Mouse (Mus musculus): ENCODE results near the gene Tmem140.

Tmem140 gene

GRCm38 (mm10) chr6:34862791-34863403 is at the start of gene Tmem140:
Tmem140 (plus strand) TSS chr6:34863146.
- DNase-seq (ENCODE audit: low spot score in 2 of 2) = peak; percentile 80 to 81

- DNase-seq (ENCODE audit: low spot score in 2 of 2) = no peak
Measured at GRCm38 (mm10) chr6:34824406-34824805, 38.5 kb upstream of the Tmem140 start.

- DNase-seq (ENCODE audit: low spot score in 2 of 2) = no peak
Measured at GRCm38 (mm10) chr6:34832352-34832751, 30.6 kb upstream of the Tmem140 start.

GRCm38 (mm10) chr6:34861546-34862053 is 1.3 kb upstream of the Tmem140 start:
- DNase-seq (ENCODE audit: low spot score in 2 of 2) = no peak

DNA sequence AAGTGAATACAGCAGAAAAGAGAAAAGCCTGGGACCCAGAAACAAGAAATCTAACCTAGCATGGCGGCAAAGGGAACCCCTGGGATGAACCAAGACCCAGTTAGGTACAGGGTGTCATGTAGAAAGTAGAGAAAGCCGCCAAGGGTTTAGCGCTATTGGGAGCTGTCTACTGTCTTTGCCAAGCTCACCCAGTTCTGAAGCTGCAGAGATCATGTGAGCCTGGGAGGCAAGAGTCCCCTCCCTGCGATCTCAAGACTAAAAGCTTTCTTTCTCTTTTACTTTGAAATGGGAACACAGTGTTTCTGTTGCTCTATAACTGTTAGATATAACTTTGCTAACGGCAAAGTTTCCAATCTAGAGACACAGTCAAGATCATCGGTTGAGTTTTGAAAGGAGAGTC is 565 bp upstream of the Tmem140 start:
- no peak for DNase-seq (ENCODE audit: low spot score in 2 of 2)

DNA sequence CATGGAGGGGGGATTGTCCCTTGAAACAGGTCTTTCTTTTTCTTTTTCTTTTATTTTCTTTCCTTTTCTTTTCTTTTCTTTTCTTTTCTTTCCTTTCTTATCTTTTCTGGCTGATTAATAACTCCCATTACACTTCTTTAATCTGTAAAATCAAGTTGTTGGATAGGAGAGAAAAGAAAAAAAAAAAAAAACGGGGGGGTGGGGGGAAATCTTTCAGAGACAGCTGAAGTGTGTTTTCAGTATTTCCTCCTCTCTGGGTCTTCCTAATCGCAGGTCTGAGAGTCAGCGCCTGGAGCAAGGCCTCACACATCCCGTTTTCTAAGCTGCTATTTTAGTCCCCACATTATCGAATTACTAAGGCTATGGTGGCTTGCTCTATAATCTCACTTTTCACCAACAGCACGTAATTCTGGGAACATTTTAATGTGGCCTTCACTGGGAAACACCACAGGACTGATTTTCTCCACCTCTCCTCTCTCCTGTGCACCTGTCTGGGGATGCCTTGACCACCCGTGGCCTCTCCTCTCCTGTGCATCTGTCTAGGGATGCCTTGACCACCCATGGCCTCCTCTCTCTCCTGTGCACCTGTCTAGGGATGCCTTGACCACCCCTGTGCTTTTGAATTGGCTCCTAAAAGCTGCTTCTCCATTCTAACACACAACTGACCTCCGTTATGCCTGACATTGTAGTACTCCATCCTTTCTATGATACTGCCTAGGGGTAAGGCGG is 1.0 kb downstream of the Tmem140 start:
- DNase-seq (ENCODE audit: low spot score in 2 of 2) = no peak

DNA sequence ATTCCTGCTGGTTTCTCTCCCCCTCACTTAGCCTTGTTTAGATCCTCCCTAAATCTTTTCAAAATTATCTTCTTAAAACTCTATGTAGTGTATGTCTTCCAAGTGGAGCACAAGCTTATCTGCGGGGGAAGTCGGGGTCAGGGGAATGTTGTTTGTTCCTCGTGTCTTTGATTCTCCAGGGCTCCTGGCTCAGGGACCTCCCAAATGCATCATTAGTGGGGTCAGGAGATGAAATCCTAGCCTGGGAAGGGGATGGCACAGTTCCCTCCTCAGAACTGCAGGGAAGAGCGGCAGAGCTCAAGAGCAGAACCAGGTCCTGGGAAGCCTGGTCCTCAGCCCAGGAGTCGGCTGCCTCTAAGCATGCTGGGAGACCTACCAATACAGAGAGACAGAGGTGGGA is 2.3 kb downstream of the Tmem140 start:
- DNase-seq (ENCODE audit: low spot score in 2 of 2) = no peak

DNA sequence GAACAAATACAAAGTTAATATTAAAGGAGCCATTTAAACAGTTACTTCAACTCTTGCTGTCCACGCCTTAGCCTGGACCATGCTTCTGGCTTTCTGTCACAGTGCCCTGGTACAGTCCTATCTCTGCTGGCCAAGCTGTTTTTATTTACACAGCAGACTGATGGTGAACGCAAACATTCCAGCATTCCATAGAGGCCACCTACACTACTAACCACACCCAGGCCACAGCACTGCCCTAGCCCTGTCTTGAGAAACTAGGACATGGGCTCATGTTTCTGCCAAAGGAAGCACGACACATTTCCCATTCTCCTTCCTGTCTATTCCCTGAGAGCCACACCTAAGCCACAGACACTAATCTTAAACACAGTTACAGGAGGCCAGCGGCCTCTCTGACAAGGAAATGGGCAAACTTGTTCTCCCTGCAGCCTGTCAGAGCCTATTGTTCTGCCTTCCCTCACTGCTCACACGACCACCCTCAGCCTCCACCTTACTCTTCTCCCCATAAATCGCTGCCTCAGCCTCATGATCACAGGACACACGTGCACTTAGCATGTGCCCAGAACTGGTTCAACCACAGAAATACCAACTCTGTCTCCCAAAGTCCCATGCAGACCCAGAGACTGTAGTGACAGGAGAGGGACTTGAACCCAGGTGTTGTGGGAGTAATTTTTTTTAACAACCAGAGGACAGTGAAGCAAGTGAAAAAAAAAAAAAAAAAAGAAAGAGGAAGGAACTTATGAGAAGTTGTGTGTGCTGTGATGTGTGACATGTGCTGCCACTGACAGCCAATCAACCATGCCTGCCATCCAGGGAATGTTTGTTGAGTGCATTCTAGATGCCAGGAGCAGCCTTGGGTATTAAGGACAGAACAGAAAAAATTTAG is 3.0 kb downstream of the Tmem140 start:
- peak; percentile 78 to 90 for DNase-seq (ENCODE audit: low spot score in 2 of 2)

DNA sequence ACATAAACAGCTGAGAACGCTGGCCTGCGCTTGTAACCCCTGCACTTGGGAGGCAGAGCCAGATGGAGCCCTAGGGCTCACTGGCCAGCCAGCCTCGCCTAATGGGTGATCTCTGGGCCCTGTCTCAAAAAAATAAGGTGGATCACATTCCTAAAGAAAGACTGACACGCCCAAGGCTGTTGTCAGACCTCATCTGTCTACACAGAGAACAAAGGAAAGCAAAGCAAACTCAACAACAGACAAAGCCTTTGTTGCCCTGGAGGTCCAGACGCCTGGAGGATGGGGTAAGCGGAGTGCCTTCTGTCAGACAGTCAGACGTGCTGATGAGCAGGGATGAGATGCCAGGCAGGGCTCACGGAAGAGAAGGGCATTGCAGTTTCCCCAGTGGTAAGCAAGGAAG is 3.8 kb downstream of the Tmem140 start:
- no peak for DNase-seq (ENCODE audit: low spot score in 2 of 2)

- DNase-seq (ENCODE audit: low spot score in 2 of 2) = no peak
Measured at GRCm38 (mm10) chr6:34867301-34867994, 4.5 kb downstream of the Tmem140 start.

GRCm38 (mm10) chr6:34867995-34868350 is 5.0 kb downstream of the Tmem140 start:
- DNase-seq (ENCODE audit: low spot score in 2 of 2) = no peak

DNA sequence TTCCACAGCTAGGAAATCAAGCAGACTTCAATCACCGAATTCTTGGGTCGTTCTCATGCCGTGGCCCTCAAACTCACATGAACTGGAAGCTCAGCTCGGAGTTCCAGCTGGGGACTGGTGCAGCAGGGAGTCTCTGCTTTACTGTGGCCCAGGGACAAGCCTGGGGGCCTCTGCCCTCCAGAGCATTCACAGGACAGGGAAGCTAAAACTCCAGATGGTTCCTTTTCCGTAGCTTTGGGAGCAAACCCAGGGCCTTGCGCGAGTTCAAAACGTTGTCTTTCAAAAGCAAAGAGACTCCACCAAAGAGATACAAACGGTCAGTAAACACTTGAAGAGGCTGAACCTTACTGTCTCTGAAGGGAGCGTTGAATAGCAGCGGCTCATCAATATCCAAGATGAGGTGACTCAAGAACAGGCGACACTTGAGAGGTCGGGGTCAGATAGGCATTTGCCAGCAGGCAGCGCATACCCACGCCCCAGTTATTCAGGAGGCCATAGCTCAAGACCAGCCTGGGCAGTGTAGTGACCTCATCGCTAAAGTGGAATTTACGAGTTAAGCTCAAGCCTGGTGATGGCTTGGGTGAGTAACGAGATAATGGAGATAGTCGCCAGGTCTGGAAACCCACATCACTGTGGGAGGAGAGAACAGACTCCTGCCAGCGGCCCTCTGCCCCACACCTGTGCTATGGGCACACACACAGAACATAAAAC is 5.7 kb downstream of the Tmem140 start:
- no peak for DNase-seq (ENCODE audit: low spot score in 2 of 2)

DNA sequence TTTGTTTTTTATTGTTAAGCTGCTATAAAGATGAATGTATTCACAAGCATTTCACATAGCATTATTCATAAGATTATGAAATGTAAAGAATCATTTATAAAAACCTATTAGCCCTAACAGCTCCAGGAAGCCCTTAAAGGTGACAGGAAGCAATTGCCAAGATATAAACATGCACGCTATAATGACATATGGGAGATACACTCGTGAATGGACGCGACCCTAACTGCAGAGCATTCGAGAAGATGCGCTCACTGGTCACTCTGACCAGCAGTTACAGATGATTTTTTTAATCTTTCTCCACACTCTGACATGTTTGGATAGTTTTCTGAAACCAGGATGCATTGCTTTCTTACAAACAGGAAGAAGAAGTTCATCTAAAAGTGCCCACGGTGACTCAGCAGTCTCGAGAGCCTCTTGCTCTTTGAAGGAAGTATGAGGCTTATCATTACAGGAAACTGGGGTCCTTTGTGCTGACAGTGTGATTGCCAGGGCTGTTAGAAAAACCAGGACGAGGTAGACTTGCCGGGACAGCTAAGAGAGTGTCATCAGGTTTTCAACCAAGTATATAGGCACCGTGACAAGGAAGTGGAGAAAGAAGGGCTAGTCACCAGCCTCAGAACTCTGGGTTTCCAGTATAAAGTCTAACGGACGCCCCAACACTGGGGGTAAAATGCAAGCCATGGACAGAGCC is 6.4 kb downstream of the Tmem140 start:
- DNase-seq (ENCODE audit: low spot score in 2 of 2) = no peak

- DNase-seq (ENCODE audit: low spot score in 2 of 2) = no peak
Measured at GRCm38 (mm10) chr6:34870136-34870535, 7.2 kb downstream of the Tmem140 start.

GRCm38 (mm10) chr6:34870724-34871123 is 7.8 kb downstream of the Tmem140 start:
- no peak for DNase-seq (ENCODE audit: low spot score in 2 of 2)

GRCm38 (mm10) chr6:34871929-34872328 is 9.0 kb downstream of the Tmem140 start:
- no peak for DNase-seq (ENCODE audit: low spot score in 2 of 2)

- no peak for DNase-seq (ENCODE audit: low spot score in 2 of 2)
Measured at GRCm38 (mm10) chr6:34872871-34873270, 9.9 kb downstream of the Tmem140 start.

DNA sequence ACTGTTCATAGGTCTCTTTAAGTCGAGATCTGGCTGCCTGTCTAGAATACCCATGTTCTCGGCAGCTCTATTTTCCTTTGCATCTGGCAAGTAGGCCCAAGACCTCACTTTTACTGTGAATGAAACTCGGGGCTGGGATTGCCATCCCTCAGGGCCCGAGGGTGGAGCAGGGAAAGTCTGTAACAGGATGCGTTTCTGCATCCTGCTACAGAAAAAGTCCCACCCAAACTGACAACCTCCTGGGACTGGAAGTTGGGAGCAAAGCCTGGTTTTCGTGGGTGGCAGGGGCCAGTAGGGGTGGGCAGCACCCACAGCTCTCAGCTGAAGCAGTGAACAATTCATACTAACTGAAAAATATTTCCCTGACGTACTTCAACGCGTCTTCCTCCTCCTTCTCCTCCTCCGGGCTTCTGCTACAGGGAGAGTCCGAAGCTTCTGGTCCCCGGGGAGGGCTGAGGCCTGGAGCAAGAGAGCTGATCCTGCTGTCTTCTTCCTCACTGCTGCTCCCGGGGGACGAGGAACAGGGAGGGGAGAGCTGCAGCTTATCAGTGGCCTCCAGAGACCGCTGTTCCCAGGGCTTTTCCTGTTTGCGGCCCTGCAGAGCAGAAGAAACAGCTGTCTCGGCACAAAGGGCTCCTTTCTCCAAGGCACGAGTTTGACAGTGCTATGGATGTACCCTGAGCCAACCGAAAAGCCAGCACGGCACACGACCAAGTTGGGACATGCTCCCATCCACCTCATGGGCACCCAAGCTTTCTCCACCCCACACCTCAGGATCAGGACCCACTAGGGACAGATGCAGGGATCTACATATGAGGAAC is 11.4 kb downstream of the Tmem140 start:
- peak; percentile 89 to 94 for DNase-seq (ENCODE audit: low spot score in 2 of 2)

DNA sequence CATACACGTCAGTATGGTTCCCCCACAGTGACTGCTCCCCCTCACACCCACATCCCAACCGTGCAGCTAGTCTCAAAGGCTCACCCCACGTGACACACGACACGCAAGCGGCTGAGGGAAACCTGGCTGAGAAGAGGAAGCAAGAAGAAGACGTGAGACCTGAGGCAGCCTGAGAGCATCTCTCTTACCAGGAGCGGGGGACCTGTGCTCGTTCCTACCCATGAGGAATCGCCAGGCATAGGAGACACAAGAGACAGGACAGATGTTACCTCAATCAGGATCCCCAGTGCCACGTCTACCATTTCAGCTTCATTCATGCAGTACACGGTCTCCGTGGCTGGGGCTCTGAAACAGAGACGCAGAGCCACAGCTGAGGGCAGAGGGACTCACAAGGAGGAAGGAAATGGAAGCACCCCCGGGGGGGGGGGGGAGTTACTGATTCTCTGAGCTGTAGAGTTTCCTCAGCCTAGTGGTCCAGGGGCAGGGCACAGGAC is 12.4 kb downstream of the Tmem140 start:
- no peak for DNase-seq (ENCODE audit: low spot score in 2 of 2)

Measured in heart, adult 9 months (tissue).